Mouse (Mus musculus): ENCODE results near the gene Gm20431. TPM values are rescaled to one million over a fixed set of nuclear protein-coding genes. Genes with fewer than 3 reads are reported as not detected.
"Not testable (repeated sequence)": the region's sequence is repeated elsewhere in the genome, so short reads cannot be mapped to it uniquely, and the experiment has no call there.

Gene Gm20431
- polyA plus RNA-seq, 1 experiment from 2014 or later: 2.0 TPM

GRCm38 (mm10) chr2:167656629-167657478, 4.4 kb downstream of the Gm20431 start:
- Histone ChIP-seq H3K4me2 (ENCODE audit: low read depth, low read length) (no peak overlapping the region), H3K36me3 (ENCODE audit: control insufficient read depth, insufficient read depth, low read length) (peaks cover 2% of the 10 kb centered on the region; the same call in 1 of the 2 replicates), H3K4me3 (ENCODE audit: low read length) (no peak overlapping the region), H3K27ac (ENCODE audit: low read length) (no peak overlapping the region), H3K27me3 (replicated peaks; ENCODE audit: control insufficient read depth, insufficient read depth, low read length) (no peaks in the 10 kb centered on the region; the same call in 1 of the 2 replicates), H3K4me1 (ENCODE audit: control insufficient read depth, insufficient read depth, low read length) (peaks cover 28% of the 10 kb centered on the region), H3K9ac (ENCODE audit: low read depth, low read length) (peak overlapping the region; percentile 27; the same call in 1 of the 2 replicates), H3K9me3 (ENCODE audit: control insufficient read depth, low read length) (no peaks in the 10 kb centered on the region)
- ATAC-seq: no peak
- 83% methylated on average over 16 of the region's 16 CpGs for WGBS

- Histone ChIP-seq H3K4me3 (ENCODE audit: low read length) (no peak overlapping the region), H3K9me3 (ENCODE audit: control insufficient read depth, low read length) (no peaks in the 10 kb centered on the region), H3K4me2 (ENCODE audit: low read depth, low read length) (no peak overlapping the region), H3K9ac (ENCODE audit: low read depth, low read length) (no peak overlapping the region), H3K36me3 (ENCODE audit: control insufficient read depth, insufficient read depth, low read length) (peaks cover 2% of the 10 kb centered on the region; the same call in 1 of the 2 replicates), H3K27ac (ENCODE audit: low read length) (no peak overlapping the region), H3K4me1 (ENCODE audit: control insufficient read depth, insufficient read depth, low read length) (peaks cover 20% of the 10 kb centered on the region), H3K27me3 (replicated peaks; ENCODE audit: control insufficient read depth, insufficient read depth, low read length) (no peaks in the 10 kb centered on the region; the same call in 1 of the 2 replicates)
- 84% methylated on average over 10 of the region's 10 CpGs for WGBS
- ATAC-seq: no peak
Measured at GRCm38 (mm10) chr2:167654911-167655600, 6.2 kb downstream of the Gm20431 start.

GRCm38 (mm10) chr2:167652694-167653093, 8.6 kb downstream of the Gm20431 start:
- Histone ChIP-seq H3K27ac (ENCODE audit: low read length) (no peak overlapping the region), H3K4me3 (ENCODE audit: low read length) (no peak overlapping the region), H3K27me3 (replicated peaks; ENCODE audit: control insufficient read depth, insufficient read depth, low read length) (no peaks in the 10 kb centered on the region; the same call in 1 of the 2 replicates), H3K4me2 (ENCODE audit: low read depth, low read length) (no peak overlapping the region), H3K9me3 (ENCODE audit: control insufficient read depth, low read length) (no peaks in the 10 kb centered on the region), H3K36me3 (ENCODE audit: control insufficient read depth, insufficient read depth, low read length) (peaks cover 2% of the 10 kb centered on the region; the same call in 1 of the 2 replicates), H3K4me1 (ENCODE audit: control insufficient read depth, insufficient read depth, low read length) (no peaks in the 10 kb centered on the region), H3K9ac (ENCODE audit: low read depth, low read length) (no peak overlapping the region)
- ATAC-seq: peak; percentile 80
- WGBS: 60% methylated on average over 7 of the region's 7 CpGs

- Histone ChIP-seq H3K36me3 (ENCODE audit: control insufficient read depth, insufficient read depth, low read length) (no peaks in the 10 kb centered on the region), H3K27me3 (replicated peaks; ENCODE audit: control insufficient read depth, insufficient read depth, low read length) (no peaks in the 10 kb centered on the region; the same call in 1 of the 2 replicates), H3K4me3 (ENCODE audit: low read length) (no peak overlapping the region), H3K4me2 (ENCODE audit: low read depth, low read length) (no peak overlapping the region), H3K4me1 (ENCODE audit: control insufficient read depth, insufficient read depth, low read length) (no peaks in the 10 kb centered on the region), H3K27ac (ENCODE audit: low read length) (no peak overlapping the region), H3K9ac (ENCODE audit: low read depth, low read length) (no peak overlapping the region), H3K9me3 (ENCODE audit: control insufficient read depth, low read length) (no peaks in the 10 kb centered on the region)
- ATAC-seq: no peak
- 91% methylated on average over 9 of the region's 9 CpGs for WGBS
Measured at GRCm38 (mm10) chr2:167651622-167652021, 9.7 kb downstream of the Gm20431 start.

GRCm38 (mm10) chr2:167649290-167650032, 11.8 kb downstream of the Gm20431 start:
- no peaks in the 10 kb centered on the region; the same call in 1 of the 2 replicates for H3K27me3 ChIP-seq (replicated peaks; ENCODE audit: control insufficient read depth, insufficient read depth, low read length)
- no peak overlapping the region for H3K4me3 ChIP-seq (ENCODE audit: low read length)
- H3K9me3 ChIP-seq (ENCODE audit: control insufficient read depth, low read length): no peaks in the 10 kb centered on the region
- no peak overlapping the region for H3K27ac ChIP-seq (ENCODE audit: low read length)
- no peaks in the 10 kb centered on the region for H3K4me1 ChIP-seq (ENCODE audit: control insufficient read depth, insufficient read depth, low read length)
- H3K36me3 ChIP-seq (ENCODE audit: control insufficient read depth, insufficient read depth, low read length): no peaks in the 10 kb centered on the region
- no peak overlapping the region for H3K9ac ChIP-seq (ENCODE audit: low read depth, low read length)
- no peak for ATAC-seq
- no peak overlapping the region for H3K4me2 ChIP-seq (ENCODE audit: low read depth, low read length)
- WGBS: 83% methylated on average over 12 of the region's 12 CpGs

GRCm38 (mm10) chr2:167646411-167646810, 14.9 kb downstream of the Gm20431 start:
- H3K4me1 ChIP-seq (ENCODE audit: control insufficient read depth, insufficient read depth, low read length): peaks cover under 1% of the 10 kb centered on the region; the same call in 1 of the 2 replicates
- H3K36me3 ChIP-seq (ENCODE audit: control insufficient read depth, insufficient read depth, low read length): no peaks in the 10 kb centered on the region
- no peaks in the 10 kb centered on the region for H3K27me3 ChIP-seq (replicated peaks; ENCODE audit: control insufficient read depth, insufficient read depth, low read length)
- no peak overlapping the region for H3K4me3 ChIP-seq (ENCODE audit: low read length)
- no peak overlapping the region for H3K27ac ChIP-seq (ENCODE audit: low read length)
- ATAC-seq: no peak; the same call in 1 of the 2 replicates
- H3K9me3 ChIP-seq (ENCODE audit: control insufficient read depth, low read length): no peaks in the 10 kb centered on the region
- 63% methylated on average over 4 of the region's 4 CpGs for WGBS
- no peak overlapping the region for H3K4me2 ChIP-seq (ENCODE audit: low read depth, low read length)
- no peak overlapping the region for H3K9ac ChIP-seq (ENCODE audit: low read depth, low read length)

GRCm38 (mm10) chr2:167643356-167644052, 17.8 kb downstream of the Gm20431 start:
- H3K27ac ChIP-seq (ENCODE audit: low read length); ATAC-seq; H3K4me1 ChIP-seq (ENCODE audit: control insufficient read depth, insufficient read depth, low read length); H3K9ac ChIP-seq (ENCODE audit: low read depth, low read length); H3K36me3 ChIP-seq (ENCODE audit: control insufficient read depth, insufficient read depth, low read length); H3K4me3 ChIP-seq (ENCODE audit: low read length); H3K27me3 ChIP-seq (replicated peaks; ENCODE audit: control insufficient read depth, insufficient read depth, low read length); H3K4me2 ChIP-seq (ENCODE audit: low read depth, low read length); H3K9me3 ChIP-seq (ENCODE audit: control insufficient read depth, low read length): not testable (repeated sequence)
- 75% methylated on average over 11 of the region's 13 CpGs for WGBS

GRCm38 (mm10) chr2:167642164-167642563, 19.1 kb downstream of the Gm20431 start:
- H3K36me3 ChIP-seq (ENCODE audit: control insufficient read depth, insufficient read depth, low read length): no peaks in the 10 kb centered on the region
- no peak overlapping the region for H3K9ac ChIP-seq (ENCODE audit: low read depth, low read length)
- no peak overlapping the region for H3K27ac ChIP-seq (ENCODE audit: low read length)
- H3K27me3 ChIP-seq (replicated peaks; ENCODE audit: control insufficient read depth, insufficient read depth, low read length): no peaks in the 10 kb centered on the region
- no peak overlapping the region for H3K4me3 ChIP-seq (ENCODE audit: low read length)
- H3K9me3 ChIP-seq (ENCODE audit: control insufficient read depth, low read length): no peaks in the 10 kb centered on the region
- 90% methylated on average over 6 of the region's 6 CpGs for WGBS
- no peak for ATAC-seq
- no peak overlapping the region for H3K4me2 ChIP-seq (ENCODE audit: low read depth, low read length)
- H3K4me1 ChIP-seq (ENCODE audit: control insufficient read depth, insufficient read depth, low read length): peaks cover 4% of the 10 kb centered on the region; the same call in 1 of the 2 replicates
